13 mouse cellular contexts compared by ENCODE assay signal in the genomic region with DNA sequence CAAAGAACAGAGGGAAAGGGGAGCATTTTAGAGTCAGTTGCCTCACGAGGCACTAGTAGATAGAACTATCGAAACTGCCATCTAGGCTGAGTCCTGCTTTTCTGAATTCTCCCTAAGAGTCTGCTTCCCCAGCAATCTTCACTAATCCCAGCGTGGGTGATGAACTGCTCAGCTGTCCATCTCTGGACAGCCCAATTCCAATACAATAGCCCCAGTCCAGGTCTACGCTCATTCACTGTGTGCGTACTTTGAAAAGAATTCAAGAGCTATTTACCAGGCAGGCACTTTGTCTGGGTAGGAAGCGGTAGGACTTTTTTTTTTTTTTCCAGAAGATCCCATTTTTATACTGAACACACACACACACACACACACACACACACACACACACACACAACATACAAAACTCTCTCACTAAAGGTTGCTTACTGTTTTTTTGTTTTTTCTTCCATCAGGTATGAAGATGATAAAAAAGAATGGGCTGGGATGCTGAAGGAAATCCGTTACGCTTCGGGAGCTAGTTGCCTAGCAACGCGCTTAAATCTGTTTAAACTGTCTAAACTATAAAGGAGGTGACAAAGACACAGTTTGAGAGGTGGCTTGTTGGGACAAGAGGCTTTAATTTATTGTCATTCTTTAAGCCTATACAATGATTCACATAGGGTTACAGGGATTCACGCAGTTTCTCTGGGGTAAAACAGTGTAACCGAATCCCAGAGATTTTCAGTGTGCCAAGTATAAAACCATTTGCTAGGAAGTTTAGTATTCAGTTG. TPM values are rescaled to one million over a fixed set of nuclear protein-coding genes. Genes with fewer than 3 reads are reported as not detected.
DNase-seq lines count a peak whose midpoint lies in the region; ATAC-seq and TF ChIP-seq lines count a peak whose summit lies in the region.
"Had no signal": no experiment of that assay in that cellular context is flagged by ENCODE, and none has a peak within 500 bp of the region (broad histone marks: within the 10 kb centered on the region; RNA-seq: fewer than 3 reads in every experiment).

No protein-coding gene starts in this region.

- H3K27me3 ChIP-seq in forebrain, embryonic 12.5 days = no peaks in the 10 kb centered on the region
- H3K27me3 ChIP-seq in neural tube, embryonic 14.5 days (ENCODE audit: control insufficient read depth, insufficient read depth, low read length) = no peaks in the 10 kb centered on the region
- no peaks in the 10 kb centered on the region; the same call in 1 of the 2 replicates for H3K27me3 ChIP-seq in cerebellum, adult 2 months (ENCODE audit: control insufficient read depth, insufficient read depth, low read length)

- no peak overlapping the region for H3K4me3 ChIP-seq in forebrain, embryonic 12.5 days (replicated peaks)
- H3K4me3 ChIP-seq in neural tube, embryonic 14.5 days (ENCODE audit: low read depth, low read length) = no peak overlapping the region
- no peak overlapping the region for H3K4me3 ChIP-seq in cerebellum, adult 2 months (replicated peaks; ENCODE audit: insufficient read depth, low read depth, low read length)
- H3K4me3 ChIP-seq: limb, embryonic 10.5 days had no signal

- 0 out of 2 replicates have a peak overlapping the region, but pooled peaks have one; percentile 15 for H3K4me2 ChIP-seq in forebrain, embryonic 12.5 days
- peak overlapping the region; percentile 30 for H3K4me2 ChIP-seq in neural tube, embryonic 14.5 days (ENCODE audit: low read depth, low read length)

- H3K9me3 ChIP-seq in forebrain, embryonic 12.5 days = no peaks in the 10 kb centered on the region
- H3K9me3 ChIP-seq in neural tube, embryonic 14.5 days (ENCODE audit: control insufficient read depth, low read length) = no peaks in the 10 kb centered on the region
- H3K9me3 ChIP-seq: limb, embryonic 10.5 days had no signal

- H3K27ac ChIP-seq in forebrain, embryonic 12.5 days = 0 out of 2 replicates have a peak overlapping the region, but pooled peaks have one; percentile 25
- H3K27ac ChIP-seq in neural tube, embryonic 14.5 days (ENCODE audit: low read depth, low read length) = no peak overlapping the region
- no peak overlapping the region for H3K27ac ChIP-seq in cerebellum, adult 2 months (ENCODE audit: insufficient read depth, low read length)
- H3K27ac ChIP-seq: limb, embryonic 10.5 days had no signal

- no peak for TF ChIP-seq CTCF in cerebellum, adult 2 months (IDR thresholded peaks at IDR 0.05; ENCODE audit: borderline replicate concordance, insufficient read depth, low read depth, low read length)

- no peak overlapping the region for H3K9ac ChIP-seq in forebrain, embryonic 12.5 days
- H3K9ac ChIP-seq in neural tube, embryonic 14.5 days (replicated peaks; ENCODE audit: low read depth, low read length) = no peak overlapping the region

- peaks cover 14% of the 10 kb centered on the region for H3K4me1 ChIP-seq in forebrain, embryonic 12.5 days
- peaks cover 7% of the 10 kb centered on the region; the same call in 1 of the 2 replicates for H3K4me1 ChIP-seq in neural tube, embryonic 14.5 days (ENCODE audit: control insufficient read depth, insufficient read depth, low read length)
- H3K4me1 ChIP-seq in cerebellum, adult 2 months (ENCODE audit: control insufficient read depth, insufficient read depth, low read length) = no peaks in the 10 kb centered on the region
- H3K4me1 ChIP-seq: limb, embryonic 10.5 days had no signal

- TF ChIP-seq POLR2A in cerebellum, adult 2 months (IDR thresholded peaks at IDR 0.05; ENCODE audit: borderline replicate concordance, insufficient read depth, low read length) = no peak

- peak; percentile 74 for ATAC-seq in frontal cortex, adult (ENCODE audit: low TSS enrichment)
- no peak for ATAC-seq in forebrain, embryonic 12.5 days (ENCODE audit: low FRiP score)
- peak; percentile 61; the same call in 1 of the 2 replicates for ATAC-seq in neural tube, embryonic 14.5 days (ENCODE audit: low read depth)

- peaks cover 20% of the 10 kb centered on the region for H3K36me3 ChIP-seq in forebrain, embryonic 12.5 days (replicated peaks)
- H3K36me3 ChIP-seq in neural tube, embryonic 14.5 days (ENCODE audit: control insufficient read depth, insufficient read depth, low read length) = peaks cover 6% of the 10 kb centered on the region; the same call in 1 of the 2 replicates

- DNase-seq in frontal cortex, postnatal 10 days (ENCODE audit: low spot score in 2 of 2) = no peak
- DNase-seq in mesoderm, embryonic 11.5 days (ENCODE audit: low read depth, low spot score) = peak; percentile 67
- no peak for DNase-seq in cerebellum, adult 18-20 months
- DNase-seq in cerebellum, adult 2 months = no peak
- no peak for DNase-seq in cerebellum, adult 8-10 months
- DNase-seq: cerebellum, adult 9-10 months; kidney, postnatal 36 days; lung, adult 18-20 months; thymus, adult 2 months had no signal

- WGBS in forebrain, embryonic 12.5 days = 25% methylated on average over 13 of the region's 13 CpGs
- 19% methylated on average over 13 of the region's 13 CpGs for WGBS in neural tube, embryonic 14.5 days
- 23% methylated on average over 13 of the region's 13 CpGs for WGBS in cerebellum, adult 2 months

RNA-seq across cellular contexts. Expression of a gene that starts 13.3 kb away (rescaled TPM):
- 0.24 and 0.37 TPM in 2 replicates for polyA plus RNA-seq in forebrain, embryonic 12.5 days (2016; fragmentation: Nextera tagmentation; extraction: Ambion mirVana)
- 0.39 and 0.40 TPM in 2 replicates for polyA plus RNA-seq in neural tube, embryonic 14.5 days (2014; fragmentation: Nextera tagmentation; extraction: Ambion mirVana)
- polyA plus RNA-seq in cerebellum, adult 2 months (2012; rRNA removed) = 0.13 and 0.16 TPM in 2 replicates

RNA-seq across cellular contexts. Expression of a gene that starts 30.1 kb away (rescaled TPM):
- 16.7 and 18.7 TPM in 2 replicates for polyA plus RNA-seq in forebrain, embryonic 12.5 days (2016; fragmentation: Nextera tagmentation; extraction: Ambion mirVana)
- 20.5 and 21.3 TPM in 2 replicates for polyA plus RNA-seq in neural tube, embryonic 14.5 days (2014; fragmentation: Nextera tagmentation; extraction: Ambion mirVana)
- 16.5 and 16.6 TPM in 2 replicates for polyA plus RNA-seq in cerebellum, adult 2 months (2012; rRNA removed)

RNA-seq across cellular contexts. Expression of a gene that starts 36.2 kb away (rescaled TPM):
- polyA plus RNA-seq in forebrain, embryonic 12.5 days (2016; fragmentation: Nextera tagmentation; extraction: Ambion mirVana) = 15.9 and 16.8 TPM in 2 replicates
- polyA plus RNA-seq in neural tube, embryonic 14.5 days (2014; fragmentation: Nextera tagmentation; extraction: Ambion mirVana) = 31.2 and 31.9 TPM in 2 replicates
- 21.3 and 23.2 TPM in 2 replicates for polyA plus RNA-seq in cerebellum, adult 2 months (2012; rRNA removed)

RNA-seq across cellular contexts. Expression of a gene that starts 39.1 kb away (rescaled TPM):
- 173 and 178 TPM in 2 replicates for polyA plus RNA-seq in forebrain, embryonic 12.5 days (2016; fragmentation: Nextera tagmentation; extraction: Ambion mirVana)
- 92.3 and 111 TPM in 2 replicates for polyA plus RNA-seq in neural tube, embryonic 14.5 days (2014; fragmentation: Nextera tagmentation; extraction: Ambion mirVana)
- polyA plus RNA-seq in cerebellum, adult 2 months (2012; rRNA removed) = 23.2 and 24.0 TPM in 2 replicates
